Mouse (Mus musculus): ENCODE measurements at regions not wholly inside any gene's neighbourhood (a gene's known extent, or its start where the extent isn't known, plus 50 kb on each side); places are given as distances from the start of the nearest gene placed in this dataset.

DNA sequence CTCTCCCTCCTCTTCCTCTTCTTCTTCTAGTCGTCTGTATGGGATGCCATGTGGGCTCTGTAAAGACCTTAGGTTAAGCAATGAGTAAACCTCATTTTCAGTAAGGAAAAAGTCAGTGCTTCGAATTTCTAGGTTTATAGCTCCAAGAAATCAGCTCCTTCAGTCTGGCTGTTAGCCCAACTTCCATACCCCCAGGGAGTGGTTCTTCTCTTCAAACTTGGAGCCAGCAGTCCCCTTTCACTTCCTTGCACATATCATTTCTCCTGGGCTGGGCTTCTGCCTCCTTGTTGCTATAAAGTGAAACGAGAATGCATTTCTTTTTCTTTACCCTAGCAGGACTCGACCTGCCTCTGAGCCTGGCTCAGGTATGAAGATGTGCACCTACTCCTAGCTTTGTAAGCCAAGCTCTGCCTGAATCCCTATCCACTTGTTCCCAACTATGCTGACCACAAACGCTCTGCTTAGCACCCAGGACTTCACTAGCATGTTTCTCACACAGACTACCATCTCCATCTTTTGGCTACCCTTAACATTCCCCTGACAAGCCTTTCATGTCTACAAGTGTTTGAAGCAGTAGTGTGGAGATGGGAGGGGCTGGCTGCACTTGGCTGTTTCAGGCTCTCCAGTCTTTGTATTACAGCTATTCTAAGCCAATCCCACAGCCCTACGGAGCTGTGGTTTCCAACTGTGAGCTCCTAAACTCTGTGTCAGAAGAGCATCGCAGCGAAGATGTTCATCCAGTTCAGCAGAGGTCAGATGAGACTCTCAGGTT, 243.8 kb upstream of the Tprg start:
- Histone ChIP-seq H3K36me3 (no peaks in the 10 kb centered on the region), H3K9me3 (no peaks in the 10 kb centered on the region), H3K27me3 (peaks cover 2% of the 10 kb centered on the region; the same call in 1 of the 2 replicates), H3K9ac (replicated peaks) (no peak overlapping the region), H3K27ac (replicated peaks) (no peak overlapping the region), H3K4me3 (no peak overlapping the region), H3K4me1 (no peaks in the 10 kb centered on the region), H3K4me2 (replicated peaks) (no peak overlapping the region)
- ATAC-seq (ENCODE audit: low FRiP score, low read depth) = no peak
- 67% methylated on average over 8 of the region's 8 CpGs for WGBS

DNA sequence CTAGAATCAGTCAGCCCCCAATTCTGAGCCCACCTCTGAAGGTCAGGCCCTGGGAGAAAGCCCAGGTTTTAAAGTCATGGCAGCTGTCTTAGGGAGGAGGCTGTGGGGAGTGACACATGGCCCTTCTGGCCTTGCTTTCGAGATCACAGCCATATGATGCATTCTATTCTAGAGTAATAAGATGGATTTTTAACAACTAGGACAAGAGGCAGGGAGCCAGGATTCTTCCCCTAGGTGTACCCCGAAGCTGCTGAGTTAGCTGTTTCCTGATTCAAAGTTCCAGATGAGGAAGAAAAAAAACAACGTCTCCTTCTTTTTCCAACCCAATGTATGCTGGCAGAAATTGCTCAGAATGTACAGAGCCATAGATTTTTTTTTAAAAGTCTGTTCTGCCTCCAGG, 242.0 kb upstream of the Tprg start:
- H3K4me3 ChIP-seq = no peak overlapping the region
- no peak overlapping the region for H3K4me2 ChIP-seq (replicated peaks)
- no peak for ATAC-seq (ENCODE audit: low FRiP score, low read depth)
- H3K9ac ChIP-seq (replicated peaks) = no peak overlapping the region
- WGBS = 84% methylated on average over 3 of the region's 3 CpGs
- no peak overlapping the region for H3K27ac ChIP-seq (replicated peaks)
- no peaks in the 10 kb centered on the region for H3K9me3 ChIP-seq
- peaks cover 2% of the 10 kb centered on the region; the same call in 1 of the 2 replicates for H3K27me3 ChIP-seq
- no peaks in the 10 kb centered on the region for H3K4me1 ChIP-seq
- no peaks in the 10 kb centered on the region for H3K36me3 ChIP-seq

DNA sequence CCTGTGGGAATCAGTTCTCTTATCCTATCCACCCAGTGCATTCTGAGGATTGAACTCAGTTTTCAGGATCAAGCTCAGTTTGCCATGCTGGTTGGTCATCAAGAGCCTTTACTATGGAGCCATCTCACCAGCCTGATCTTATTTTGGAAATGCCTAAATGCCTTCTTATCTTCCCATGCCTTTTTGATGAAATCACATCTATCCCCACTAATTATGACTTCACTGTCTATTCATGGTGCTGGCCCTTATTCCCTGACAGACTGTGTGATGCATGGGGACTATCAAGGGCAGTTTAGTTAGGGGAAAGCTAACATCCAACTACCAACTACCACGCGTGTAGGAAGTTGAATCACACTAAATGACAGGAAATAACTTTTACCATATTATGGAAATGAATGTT, 238.9 kb upstream of the Tprg start:
- Histone ChIP-seq H3K4me1 (no peaks in the 10 kb centered on the region), H3K27me3 (peaks cover 5% of the 10 kb centered on the region; the same call in 1 of the 2 replicates), H3K9ac (replicated peaks) (no peak overlapping the region), H3K9me3 (no peaks in the 10 kb centered on the region), H3K4me2 (replicated peaks) (no peak overlapping the region), H3K36me3 (no peaks in the 10 kb centered on the region), H3K4me3 (no peak overlapping the region), H3K27ac (replicated peaks) (no peak overlapping the region)
- ATAC-seq (ENCODE audit: low FRiP score, low read depth) = no peak
- 96% methylated on average over 2 of the region's 2 CpGs for WGBS

DNA sequence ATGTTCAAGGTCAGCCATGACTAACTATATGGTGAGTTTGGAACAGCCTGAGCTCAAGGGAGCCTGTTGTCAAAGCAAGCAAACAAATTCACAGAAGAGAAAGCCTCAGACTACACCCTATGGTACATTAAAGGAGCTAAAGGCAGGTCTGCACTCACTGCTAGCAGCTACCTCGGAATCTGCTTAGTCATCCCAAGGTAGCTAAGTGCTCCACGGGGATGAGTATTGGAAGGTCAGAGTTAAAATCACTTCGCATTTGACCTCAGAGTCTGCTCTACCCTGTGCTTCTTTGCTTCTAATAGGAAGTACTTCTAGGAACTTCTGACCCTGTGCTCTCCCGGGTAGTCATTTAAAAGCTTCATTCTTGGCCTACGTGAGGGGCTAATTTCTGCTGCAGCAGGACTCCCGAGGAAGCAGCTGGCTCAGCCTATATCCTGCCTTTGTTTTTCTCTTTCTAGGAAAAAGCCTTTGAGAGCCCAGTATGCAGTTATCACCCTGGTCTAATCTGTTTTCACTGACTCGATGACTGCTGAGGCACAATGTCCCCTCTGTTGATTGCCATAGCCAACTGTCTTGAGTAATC, 236.6 kb upstream of the Tprg start:
- Histone ChIP-seq H3K27ac (replicated peaks) (no peak overlapping the region), H3K4me3 (no peak overlapping the region), H3K36me3 (no peaks in the 10 kb centered on the region), H3K4me2 (replicated peaks) (no peak overlapping the region), H3K9me3 (no peaks in the 10 kb centered on the region), H3K9ac (replicated peaks) (no peak overlapping the region), H3K27me3 (peaks cover 3% of the 10 kb centered on the region; the same call in 1 of the 2 replicates), H3K4me1 (no peaks in the 10 kb centered on the region)
- ATAC-seq (ENCODE audit: low FRiP score, low read depth) = no peak
- 47% methylated on average over 7 of the region's 7 CpGs for WGBS

DNA sequence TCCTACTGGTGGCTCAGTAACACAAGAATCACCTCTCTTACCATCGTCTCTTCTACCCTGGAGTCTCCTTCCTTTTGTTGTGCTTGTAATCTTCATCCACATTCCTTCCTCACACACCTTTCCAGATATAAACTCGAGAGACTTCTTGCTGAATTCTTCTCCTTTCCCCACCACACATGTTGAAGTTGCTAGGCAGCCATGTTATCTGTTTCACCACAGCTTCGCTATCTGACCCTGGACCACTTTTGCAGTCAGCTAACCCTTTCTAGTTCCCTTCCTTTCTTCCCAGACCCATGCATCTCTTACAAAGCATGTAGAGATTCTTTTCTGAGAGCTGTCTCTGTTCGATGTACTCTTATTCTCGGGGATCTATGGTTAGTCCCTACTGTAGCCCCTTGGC, 235.6 kb upstream of the Tprg start:
- no peak overlapping the region for H3K9ac ChIP-seq (replicated peaks)
- 89% methylated on average over 5 of the region's 5 CpGs for WGBS
- no peak overlapping the region for H3K4me3 ChIP-seq
- H3K4me2 ChIP-seq (replicated peaks) = no peak overlapping the region
- no peak overlapping the region for H3K27ac ChIP-seq (replicated peaks)
- ATAC-seq (ENCODE audit: low FRiP score, low read depth) = no peak
- H3K27me3 ChIP-seq = peaks cover 5% of the 10 kb centered on the region
- H3K36me3 ChIP-seq = no peaks in the 10 kb centered on the region
- no peaks in the 10 kb centered on the region for H3K4me1 ChIP-seq
- H3K9me3 ChIP-seq = no peaks in the 10 kb centered on the region

DNA sequence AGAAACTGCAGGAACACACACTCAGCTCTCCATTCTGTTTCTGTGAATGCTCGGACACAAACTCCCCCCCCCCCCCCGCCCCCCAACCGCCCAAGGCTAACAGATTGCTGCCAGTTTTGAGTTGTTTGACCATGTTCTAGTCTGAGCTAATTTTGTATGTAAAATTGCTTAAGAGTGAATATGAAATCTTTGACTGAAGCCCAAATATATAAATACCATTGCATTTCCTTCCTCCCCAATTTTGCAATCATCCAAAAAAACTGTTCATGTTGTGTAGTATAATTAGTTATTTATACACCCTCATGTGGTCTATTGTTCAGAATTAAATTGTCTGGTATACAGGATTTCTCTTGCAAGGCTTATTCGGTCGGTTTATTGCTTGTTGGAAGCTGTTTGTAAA, 234.2 kb upstream of the Tprg start:
- no peaks in the 10 kb centered on the region for H3K9me3 ChIP-seq
- WGBS = 78% methylated on average over 5 of the region's 5 CpGs
- no peak overlapping the region for H3K4me2 ChIP-seq (replicated peaks)
- H3K4me1 ChIP-seq = no peaks in the 10 kb centered on the region
- no peaks in the 10 kb centered on the region for H3K36me3 ChIP-seq
- H3K27ac ChIP-seq (replicated peaks) = no peak overlapping the region
- no peak overlapping the region for H3K9ac ChIP-seq (replicated peaks)
- peaks cover 11% of the 10 kb centered on the region for H3K27me3 ChIP-seq
- H3K4me3 ChIP-seq = no peak overlapping the region
- ATAC-seq (ENCODE audit: low FRiP score, low read depth) = no peak

DNA sequence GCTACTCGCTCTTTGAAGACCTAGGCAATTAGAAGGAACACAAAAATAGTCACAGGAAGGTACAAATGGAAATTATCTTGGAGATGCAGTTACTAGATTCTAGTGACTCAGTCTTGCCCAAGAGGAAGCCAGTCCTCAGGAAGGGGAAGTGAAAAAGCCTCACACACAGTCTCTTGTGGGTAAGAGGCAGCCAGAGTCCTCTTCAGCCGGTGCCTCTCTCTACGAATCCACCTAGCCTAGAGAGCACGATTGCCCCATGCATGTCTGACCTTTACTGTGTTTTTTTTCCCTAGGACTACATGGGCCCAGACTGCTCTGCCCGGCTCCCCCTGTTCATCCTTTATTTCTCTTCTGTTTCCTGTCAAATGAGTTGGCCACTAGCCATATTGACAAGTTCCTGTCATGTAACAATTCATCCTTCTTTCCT, 233.7 kb upstream of the Tprg start:
- Histone ChIP-seq H3K9me3 (no peaks in the 10 kb centered on the region), H3K4me1 (peaks cover 2% of the 10 kb centered on the region; the same call in 1 of the 2 replicates), H3K36me3 (no peaks in the 10 kb centered on the region), H3K27me3 (peaks cover 16% of the 10 kb centered on the region), H3K27ac (replicated peaks) (no peak overlapping the region), H3K4me3 (no peak overlapping the region), H3K9ac (replicated peaks) (no peak overlapping the region), H3K4me2 (replicated peaks) (no peak overlapping the region)
- WGBS = 85% methylated on average over 5 of the region's 5 CpGs
- no peak for ATAC-seq (ENCODE audit: low FRiP score, low read depth)

DNA sequence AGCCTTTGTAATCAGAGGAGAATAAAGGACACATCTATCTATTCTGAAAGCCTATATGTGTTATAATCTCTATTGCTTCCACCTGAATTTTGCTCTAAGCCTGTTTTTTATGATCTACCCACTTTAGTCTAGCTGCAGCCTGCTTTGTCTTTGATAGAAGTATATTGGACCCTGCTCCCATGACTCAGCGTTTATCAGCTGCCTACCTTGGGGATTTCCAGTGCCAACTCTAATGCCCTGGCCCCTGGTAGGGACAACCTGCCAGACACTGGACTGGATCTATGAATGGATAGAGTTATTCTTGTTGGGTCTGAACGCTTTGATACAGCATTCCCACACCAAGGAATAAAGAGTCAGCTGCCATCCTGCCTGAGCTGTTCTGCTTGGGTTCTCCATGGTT, 232.3 kb upstream of the Tprg start:
- Histone ChIP-seq H3K36me3 (no peaks in the 10 kb centered on the region), H3K27ac (replicated peaks) (no peak overlapping the region), H3K4me2 (replicated peaks) (no peak overlapping the region), H3K9me3 (no peaks in the 10 kb centered on the region), H3K4me1 (peaks cover 10% of the 10 kb centered on the region), H3K9ac (replicated peaks) (no peak overlapping the region), H3K27me3 (peaks cover 20% of the 10 kb centered on the region), H3K4me3 (no peak overlapping the region)
- ATAC-seq (ENCODE audit: low FRiP score, low read depth) = no peak
- 91% methylated on average over 2 of the region's 2 CpGs for WGBS

DNA sequence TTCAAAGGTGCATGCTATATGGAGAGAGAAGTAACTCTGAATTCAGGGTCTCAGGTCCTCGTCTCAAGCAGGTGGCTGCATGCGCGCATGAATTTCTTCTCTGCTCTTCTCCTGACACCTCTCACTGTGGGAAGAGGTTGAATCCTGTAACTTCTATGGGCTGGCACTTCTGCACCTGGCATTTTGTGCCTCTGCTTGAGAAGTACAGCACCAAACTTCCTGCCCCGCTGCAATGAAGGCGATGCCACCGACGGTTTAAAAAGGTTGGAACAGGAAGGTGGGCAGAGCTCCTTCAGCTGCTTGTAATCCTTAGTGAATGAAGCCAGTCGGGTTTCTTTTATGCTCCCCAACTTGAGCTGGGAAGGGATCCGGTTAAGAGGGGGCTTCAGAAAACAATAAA, 231.2 kb upstream of the Tprg start:
- Histone ChIP-seq H3K9me3 (no peaks in the 10 kb centered on the region), H3K9ac (replicated peaks) (no peak overlapping the region), H3K4me2 (replicated peaks) (no peak overlapping the region), H3K27ac (replicated peaks) (no peak overlapping the region), H3K27me3 (peaks cover 24% of the 10 kb centered on the region), H3K4me3 (no peak overlapping the region), H3K4me1 (peaks cover 18% of the 10 kb centered on the region), H3K36me3 (no peaks in the 10 kb centered on the region)
- 55% methylated on average over 9 of the region's 9 CpGs for WGBS
- ATAC-seq (ENCODE audit: low FRiP score, low read depth) = no peak

DNA sequence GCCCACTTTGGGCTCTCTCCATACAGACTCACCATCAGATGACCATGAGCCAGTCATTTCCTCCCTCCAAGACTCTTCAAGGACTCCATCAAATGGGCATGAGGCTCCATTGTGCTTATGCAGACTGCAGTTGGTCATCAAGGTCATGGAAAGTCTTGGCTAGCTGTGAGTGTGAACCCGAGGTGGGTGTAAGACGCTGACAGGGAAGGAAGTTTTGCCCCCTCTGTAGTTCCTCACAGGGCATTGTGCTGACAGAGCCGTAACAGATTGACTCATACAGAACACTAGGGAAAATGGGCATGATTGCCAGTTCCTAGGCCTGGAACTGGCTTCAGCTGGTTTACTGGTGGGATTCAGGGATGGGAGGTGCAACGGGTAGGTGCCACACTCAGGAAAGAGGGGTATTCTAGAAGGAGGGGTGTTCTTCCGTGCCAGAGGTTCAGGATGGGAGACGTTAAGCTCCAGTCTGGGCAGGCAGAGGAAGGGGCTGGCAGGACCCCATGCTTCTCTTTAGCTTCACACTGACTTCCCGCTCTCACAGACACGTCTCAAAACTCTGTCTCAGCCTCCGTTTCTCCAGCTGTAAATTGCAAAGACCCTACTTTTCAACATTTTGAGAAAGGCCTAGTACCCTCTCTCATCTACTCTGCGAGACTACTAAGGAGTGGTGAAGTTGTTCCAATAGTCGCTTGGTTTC, 228.4 kb upstream of the Tprg start:
- Histone ChIP-seq H3K36me3 (no peaks in the 10 kb centered on the region), H3K27me3 (peaks cover 35% of the 10 kb centered on the region), H3K9ac (replicated peaks) (peak overlapping the region; percentile 63), H3K4me1 (peaks cover 18% of the 10 kb centered on the region), H3K4me3 (peak overlapping the region; percentile 61), H3K9me3 (no peaks in the 10 kb centered on the region), H3K27ac (replicated peaks) (peak overlapping the region; percentile 87), H3K4me2 (replicated peaks) (peak overlapping the region; percentile 60)
- WGBS = 32% methylated on average over 11 of the region's 11 CpGs
- ATAC-seq (ENCODE audit: low FRiP score, low read depth) = peak; percentile 16

DNA sequence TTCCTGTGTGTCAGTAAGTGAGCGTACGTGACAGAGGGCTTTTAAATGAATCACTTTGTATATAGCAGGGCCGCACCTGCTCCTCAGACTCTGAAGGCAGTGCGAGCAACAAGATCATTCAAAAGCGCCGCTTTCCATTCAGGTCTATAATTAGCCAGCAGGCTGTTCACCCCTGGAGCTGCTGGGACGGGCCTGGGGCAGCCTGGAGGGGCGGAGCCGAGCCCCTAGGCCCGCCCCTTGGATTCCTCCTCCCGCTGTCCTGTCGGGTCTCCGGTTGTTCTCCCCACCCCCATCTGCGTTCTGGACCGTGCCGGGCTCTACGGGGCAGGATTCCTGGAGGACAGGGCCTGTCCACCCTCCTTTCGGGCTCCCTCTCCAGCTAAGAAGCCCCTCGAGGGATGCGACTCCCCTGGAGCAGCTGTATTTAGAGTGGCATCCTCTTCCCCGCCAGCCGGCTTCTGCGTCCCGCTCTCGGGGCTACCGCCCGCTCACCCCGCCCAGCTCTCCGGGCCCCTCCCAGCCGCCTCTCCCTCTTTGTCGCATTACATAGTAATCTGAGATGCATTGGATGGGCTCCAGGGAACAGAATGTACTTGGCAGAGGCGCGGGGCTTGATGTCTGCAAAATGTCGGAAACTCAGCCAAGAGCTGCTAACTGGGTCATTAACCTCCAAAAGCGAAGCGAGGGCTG, 227.7 kb upstream of the Tprg start:
- H3K36me3 ChIP-seq = no peaks in the 10 kb centered on the region
- H3K9me3 ChIP-seq = no peaks in the 10 kb centered on the region
- H3K4me1 ChIP-seq = peaks cover 18% of the 10 kb centered on the region
- peak overlapping the region; percentile 61 for H3K4me3 ChIP-seq
- H3K27ac ChIP-seq (replicated peaks) = peak overlapping the region; percentile 87
- whole genome bisulfite sequencing = under 1% methylated on average over 36 of the region's 36 CpGs
- H3K9ac ChIP-seq (replicated peaks) = peak overlapping the region; percentile 63
- peak overlapping the region; percentile 60 for H3K4me2 ChIP-seq (replicated peaks)
- peaks cover 39% of the 10 kb centered on the region for H3K27me3 ChIP-seq
- peak; percentile 97 for ATAC-seq (ENCODE audit: low FRiP score, low read depth)
